Comparison of ENCODE assay signal across 27 mouse cellular contexts in genomic region chr1:39384914-39385313, GRCm38 (mm10). TPM values are rescaled to one million over a fixed set of nuclear protein-coding genes. Genes with fewer than 3 reads are reported as not detected.
DNase-seq lines count a peak whose midpoint lies in the region; ATAC-seq and TF ChIP-seq lines count a peak whose summit lies in the region.
"Had no signal": no experiment of that assay in that cellular context is flagged by ENCODE, and none has a peak within 500 bp of the region (broad histone marks: within the 10 kb centered on the region; RNA-seq: fewer than 3 reads in every experiment).

No protein-coding gene starts in this region.

- 20% methylated on average over 9 of the region's 9 CpGs for WGBS in bone marrow, adult 2 months
- WGBS in forebrain, postnatal 0 days = 92% methylated on average over 9 of the region's 9 CpGs
- 77% methylated on average over 9 of the region's 9 CpGs for WGBS in intestine, embryonic 15.5 days

- TF ChIP-seq CTCF in bone marrow, adult 2 months (IDR thresholded peaks at IDR 0.05; ENCODE audit: control insufficient read depth, insufficient read depth, low read length) = no peak
- TF ChIP-seq CTCF in forebrain, postnatal 0 days (IDR thresholded peaks at IDR 0.05; ENCODE audit: low read depth) = no peak

- no peaks in the 10 kb centered on the region for H3K9me3 ChIP-seq in forebrain, postnatal 0 days (ENCODE audit: low read length)
- no peaks in the 10 kb centered on the region for H3K9me3 ChIP-seq in intestine, embryonic 15.5 days
- H3K9me3 ChIP-seq: embryonic facial prominence, embryonic 10.5 days; embryonic facial prominence, embryonic 13.5 days; forebrain, embryonic 12.5 days; forebrain, embryonic 15.5 days; heart, embryonic 10.5 days; hindbrain, embryonic 10.5 days; hindbrain, embryonic 13.5 days had no signal

- peaks cover 10% of the 10 kb centered on the region for H3K4me1 ChIP-seq in bone marrow, adult 2 months (ENCODE audit: control insufficient read depth, insufficient read depth, low read length)
- H3K4me1 ChIP-seq in forebrain, postnatal 0 days (ENCODE audit: insufficient read depth) = no peaks in the 10 kb centered on the region
- H3K4me1 ChIP-seq in intestine, embryonic 15.5 days (replicated peaks) = no peaks in the 10 kb centered on the region
- H3K4me1 ChIP-seq: embryonic facial prominence, embryonic 10.5 days; embryonic facial prominence, embryonic 13.5 days; forebrain, embryonic 12.5 days; forebrain, embryonic 15.5 days; heart, embryonic 10.5 days; hindbrain, embryonic 10.5 days; hindbrain, embryonic 13.5 days had no signal

- ATAC-seq in common myeloid progenitor, adult 5-6 weeks (replicated peaks; ENCODE audit: low read depth, poor library complexity, severe bottlenecking) = 0 out of 2 replicates have a peak, but pooled peaks have one; percentile 33
- ATAC-seq in megakaryocyte, adult 5-6 weeks (ENCODE audit: poor library complexity, severe bottlenecking) = peak; percentile 69
- no peak for ATAC-seq in forebrain, postnatal 0 days
- no peak for ATAC-seq in intestine, embryonic 15.5 days
- ATAC-seq: activated CD4-positive, CD25-positive, alpha-beta regulatory T cell, adult 4 months; CD4-positive, CD25-positive, alpha-beta regulatory T cell, adult 4 months; forebrain, embryonic 15.5 days; hindbrain, embryonic 16.5 days; intestine, embryonic 16.5 days had no signal

- H3K4me3 ChIP-seq in bone marrow, adult 2 months (replicated peaks; ENCODE audit: control insufficient read depth, low read depth, low read length) = no peak overlapping the region
- no peak overlapping the region for H3K4me3 ChIP-seq in forebrain, postnatal 0 days (ENCODE audit: low read depth, low read length)
- H3K4me3 ChIP-seq in intestine, embryonic 15.5 days (replicated peaks) = no peak overlapping the region
- H3K4me3 ChIP-seq: embryonic facial prominence, embryonic 10.5 days; embryonic facial prominence, embryonic 13.5 days; erythroblast, embryonic 14.5 days; forebrain, embryonic 12.5 days; forebrain, embryonic 15.5 days; heart, embryonic 10.5 days; hindbrain, embryonic 10.5 days; hindbrain, embryonic 13.5 days had no signal

- no peaks in the 10 kb centered on the region for H3K27me3 ChIP-seq in forebrain, postnatal 0 days (ENCODE audit: insufficient read depth, low read length)
- H3K27me3 ChIP-seq in intestine, embryonic 15.5 days (replicated peaks) = no peaks in the 10 kb centered on the region
- H3K27me3 ChIP-seq: embryonic facial prominence, embryonic 13.5 days; forebrain, embryonic 12.5 days; forebrain, embryonic 15.5 days; hindbrain, embryonic 13.5 days had no signal

- peak overlapping the region; percentile 46 for H3K27ac ChIP-seq in bone marrow, adult 2 months (ENCODE audit: control insufficient read depth, insufficient read depth, low read depth, low read length, poor library complexity)
- no peak overlapping the region for H3K27ac ChIP-seq in forebrain, postnatal 0 days (ENCODE audit: low read depth, low read length)
- no peak overlapping the region for H3K27ac ChIP-seq in intestine, embryonic 15.5 days
- H3K27ac ChIP-seq: embryonic facial prominence, embryonic 10.5 days; embryonic facial prominence, embryonic 13.5 days; forebrain, embryonic 12.5 days; forebrain, embryonic 15.5 days; heart, embryonic 10.5 days; hindbrain, embryonic 10.5 days; hindbrain, embryonic 13.5 days had no signal

- no peak overlapping the region for H3K4me2 ChIP-seq in forebrain, postnatal 0 days (ENCODE audit: low read depth)
- H3K4me2 ChIP-seq in intestine, embryonic 15.5 days (replicated peaks) = no peak overlapping the region
- H3K4me2 ChIP-seq: embryonic facial prominence, embryonic 13.5 days; forebrain, embryonic 12.5 days; forebrain, embryonic 15.5 days; hindbrain, embryonic 13.5 days had no signal

- H3K36me3 ChIP-seq in forebrain, postnatal 0 days (ENCODE audit: insufficient read depth) = peaks cover 26% of the 10 kb centered on the region
- no peaks in the 10 kb centered on the region for H3K36me3 ChIP-seq in intestine, embryonic 15.5 days
- H3K36me3 ChIP-seq: embryonic facial prominence, embryonic 10.5 days; embryonic facial prominence, embryonic 13.5 days; forebrain, embryonic 12.5 days; forebrain, embryonic 15.5 days; hindbrain, embryonic 10.5 days had no signal

- TF ChIP-seq POLR2A in bone marrow, adult 2 months (IDR thresholded peaks at IDR 0.05; ENCODE audit: borderline replicate concordance, control insufficient read depth, low read depth, low read length) = no peak

- no peak overlapping the region for H3K9ac ChIP-seq in forebrain, postnatal 0 days
- no peak overlapping the region for H3K9ac ChIP-seq in intestine, embryonic 15.5 days
- H3K9ac ChIP-seq: embryonic facial prominence, embryonic 13.5 days; forebrain, embryonic 12.5 days; forebrain, embryonic 15.5 days; hindbrain, embryonic 13.5 days had no signal

- no peak for DNase-seq in forebrain, postnatal 0 days
- no peak for DNase-seq in thymus, postnatal 4 days
- DNase-seq: adrenal gland, adult 8-10 months; adrenal gland, postnatal 25 days; cerebellum, adult 11 months; cerebellum, adult 2 months; cerebellum, adult 9-11 months; cerebellum, postnatal 25 days; embryo, embryonic 11 days; gastrocnemius, postnatal 14 days; heart, adult 18-20 months had no signal

RNA-seq across cellular contexts. Expression of gene Rpl31, which starts 17.3 kb away (rescaled TPM):
- polyA plus RNA-seq in bone marrow, adult 2 months (2011; ENCODE audit: insufficient read depth, insufficient read length, low replicate concordance, missing spikeins) = 1,170 and 2,169 TPM in 2 replicates
- 610 and 623 TPM in 2 replicates for total RNA-seq in common myeloid progenitor, adult 5-6 weeks (2017)
- 1,504 and 1,608 TPM in 2 replicates for total RNA-seq in megakaryocyte, adult 5-6 weeks (2015)
- total RNA-seq in megakaryocyte, adult 5-6 weeks (2017) = 446 and 454 TPM in 2 replicates
- 428 and 702 TPM in 2 replicates for total RNA-seq in forebrain, postnatal 0 days (2014; rRNA removed)
- polyA plus RNA-seq in forebrain, postnatal 0 days (2015; fragmentation: Nextera tagmentation; extraction: Ambion mirVana) = 365 and 471 TPM in 2 replicates
- polyA plus RNA-seq in intestine, embryonic 15.5 days (2015; fragmentation: Nextera tagmentation; extraction: Ambion mirVana) = 528 and 550 TPM in 2 replicates

Comparison
In these comparisons a context has a peak if more than half of its experiments do, and no peak if none do; other contexts are left out.
1. ATAC-seq: peak in common myeloid progenitor, adult 5-6 weeks (single experiment) and megakaryocyte, adult 5-6 weeks (single experiment); none in forebrain, postnatal 0 days (single experiment) and intestine, embryonic 15.5 days (single experiment).